Mouse (Mus musculus) embryonic facial prominence, embryonic 12.5 days (tissue): Measurements from ENCODE around the gene Tomm20l. TPM values are rescaled to one million over a fixed set of nuclear protein-coding genes. Genes with fewer than 3 reads are reported as not detected.

Source experiments
- ATAC-seq: fragments of 200-750 bp; cut with Nextera tagmentation; 2 replicates; pipeline ENCODE4 v1.8.0; 2017; ENCODE audit not compliant: insufficient number of reproducible peaks, insufficient read depth, low FRiP score, low TSS enrichment
- H3K27ac ChIP-seq: fragments of 300-500 bp; sonication (generic); 2 replicates; pipeline ENCODE4 v1.5.1; 2016; ENCODE audit warnings: mild to moderate bottlenecking
- H3K27me3 ChIP-seq: fragments of 300-500 bp; sonication (generic); 2 replicates; pipeline ENCODE4 v1.6.1; 2016; ENCODE audit warnings: mild to moderate bottlenecking, moderate library complexity
- H3K36me3 ChIP-seq: fragments of 300-500 bp; sonication (generic); 2 replicates; pipeline ENCODE4 v1.6.1; 2016; ENCODE audit warnings: mild to moderate bottlenecking
- H3K4me1 ChIP-seq: fragments of 300-500 bp; sonication (generic); 2 replicates; pipeline ENCODE4 v1.6.1; 2016
- H3K4me2 ChIP-seq: fragments of 300-500 bp; sonication (generic); replicated peaks from 2 replicates; pipeline ENCODE4 v1.6.1; 2016; ENCODE audit warnings: mild to moderate bottlenecking, moderate library complexity
- H3K4me3 ChIP-seq: fragments of 300-500 bp; sonication (generic); 2 replicates; pipeline ENCODE4 v1.5.1; 2016; ENCODE audit warnings: mild to moderate bottlenecking
- H3K9ac ChIP-seq: fragments of 300-500 bp; sonication (generic); 2 replicates; pipeline ENCODE4 v1.6.1; 2016; ENCODE audit warnings: mild to moderate bottlenecking, moderate library complexity
- H3K9me3 ChIP-seq: fragments of 300-500 bp; sonication (generic); 2 replicates; pipeline ENCODE4 v1.6.1; 2016; ENCODE audit warnings: mild to moderate bottlenecking, moderate library complexity
- WGBS: fragments of 180-500 bp; shearing (Covaris S2); methylation state at CpG from one replicate; pipeline ENCODE4 v1.1.7; 2016; 5-methylcytosine and 5-hydroxymethylcytosine counted together
- polyA plus RNA-seq: library from polyadenylated mRNA; unstranded; fragments of >200 nt; fragmentation: Nextera tagmentation; extraction: Ambion mirVana; gene quantifications from 2 replicates; pipeline ENCODE4 v1.2.1, GENCODE M21; 2016

The Tomm20l gene
- polyA plus RNA-seq, 1 experiment from 2014 or later: not detected

- WGBS: 94% methylated on average over 9 of the region's 9 CpGs
- no peak for ATAC-seq
- Histone ChIP-seq H3K4me2 (no peak overlapping the region), H3K4me3 (no peak overlapping the region), H3K4me1 (0 out of 2 replicates have a peak, but pooled peaks cover 3% of the 10 kb centered on the region), H3K9ac (no peak overlapping the region), H3K9me3 (no peaks in the 10 kb centered on the region), H3K27me3 (no peaks in the 10 kb centered on the region), H3K36me3 (peaks cover 33% of the 10 kb centered on the region), H3K27ac (no peak overlapping the region)
Observed at GRCm38 (mm10) chr12:71123286-71123685, 12.1 kb downstream of the Tomm20l start.

GRCm38 (mm10) chr12:71135581-71135980 lies 24.4 kb downstream of the Tomm20l start:
- Histone ChIP-seq H3K36me3 (peaks cover 28% of the 10 kb centered on the region), H3K9ac (peak overlapping the region; percentile 24; the same call in 1 of the 2 replicates), H3K9me3 (no peaks in the 10 kb centered on the region), H3K4me3 (peak overlapping the region; percentile 98), H3K27ac (no peak overlapping the region), H3K4me2 (peak overlapping the region; percentile 78), H3K27me3 (no peaks in the 10 kb centered on the region), H3K4me1 (peaks cover 16% of the 10 kb centered on the region; the same call in 1 of the 2 replicates)
- 26% methylated on average over 5 of the region's 5 CpGs for WGBS
- no peak for ATAC-seq

- WGBS: under 1% methylated on average over 52 of the region's 52 CpGs
- H3K27me3 ChIP-seq: no peaks in the 10 kb centered on the region
- peaks cover 30% of the 10 kb centered on the region for H3K36me3 ChIP-seq
- H3K9me3 ChIP-seq: no peaks in the 10 kb centered on the region
- H3K4me2 ChIP-seq: peak within 1 kb of the TSS; percentile 88
- peaks cover 16% of the 10 kb centered on the region; the same call in 1 of the 2 replicates for H3K4me1 ChIP-seq
- peak within 1 kb of the TSS; percentile 94 for H3K9ac ChIP-seq
- ATAC-seq: peak; percentile 76; the same call in 1 of the 2 replicates
- H3K27ac ChIP-seq: peak within 1 kb of the TSS; percentile 83
- H3K4me3 ChIP-seq: peak within 1 kb of the TSS; percentile 98
Observed at GRCm38 (mm10) chr12:71136130-71136973, 25.1 kb downstream of the Tomm20l start, which contains the start of the genes Timm9 and 2700049A03Rik. Timm9 (minus strand) TSS chr12:71136684. 2700049A03Rik (plus strand) TSS chr12:71136848.

- Histone ChIP-seq H3K9me3 (no peaks in the 10 kb centered on the region), H3K9ac (peak overlapping the region; percentile 94), H3K36me3 (peaks cover 30% of the 10 kb centered on the region), H3K4me2 (peak overlapping the region; percentile 88), H3K27ac (peak overlapping the region; percentile 83), H3K27me3 (no peaks in the 10 kb centered on the region), H3K4me3 (peak overlapping the region; percentile 98), H3K4me1 (peaks cover 16% of the 10 kb centered on the region; the same call in 1 of the 2 replicates)
- under 1% methylated on average over 30 of the region's 30 CpGs for WGBS
- ATAC-seq: peak; percentile 80; the same call in 1 of the 2 replicates
Observed at GRCm38 (mm10) chr12:71136974-71137491, 25.8 kb downstream of the Tomm20l start.

GRCm38 (mm10) chr12:71137686-71138085 lies 26.5 kb downstream of the Tomm20l start:
- peak overlapping the region; percentile 98 for H3K4me3 ChIP-seq
- no peaks in the 10 kb centered on the region for H3K27me3 ChIP-seq
- H3K4me1 ChIP-seq: peaks cover 16% of the 10 kb centered on the region; the same call in 1 of the 2 replicates
- H3K9ac ChIP-seq: peak overlapping the region; percentile 66
- peaks cover 31% of the 10 kb centered on the region for H3K36me3 ChIP-seq
- H3K9me3 ChIP-seq: no peaks in the 10 kb centered on the region
- no peak overlapping the region for H3K27ac ChIP-seq
- no peak for ATAC-seq
- H3K4me2 ChIP-seq: peak overlapping the region; percentile 88
- WGBS: 5% methylated on average over 11 of the region's 11 CpGs

- 79% methylated on average over 5 of the region's 5 CpGs for whole genome bisulfite sequencing
Observed at GRCm38 (mm10) chr12:71139258-71139828, 28.1 kb downstream of the Tomm20l start.

GRCm38 (mm10) chr12:71141189-71141588 lies 30.0 kb downstream of the Tomm20l start:
- no peak overlapping the region for H3K4me2 ChIP-seq
- no peak overlapping the region for H3K4me3 ChIP-seq
- no peaks in the 10 kb centered on the region for H3K9me3 ChIP-seq
- peaks cover 12% of the 10 kb centered on the region; the same call in 1 of the 2 replicates for H3K4me1 ChIP-seq
- peaks cover 61% of the 10 kb centered on the region for H3K36me3 ChIP-seq
- no peaks in the 10 kb centered on the region for H3K27me3 ChIP-seq
- no peak overlapping the region for H3K9ac ChIP-seq
- no peak for ATAC-seq
- no peak overlapping the region for H3K27ac ChIP-seq

More at GRCm38 (mm10) chr12:71139258-71139828, 28.1 kb downstream of the Tomm20l start:
- Histone ChIP-seq H3K9me3 (no peaks in the 10 kb centered on the region), H3K27me3 (no peaks in the 10 kb centered on the region), H3K27ac (no peak overlapping the region), H3K9ac (no peak overlapping the region), H3K4me2 (peak overlapping the region; percentile 88; the same call in 1 of the 2 replicates), H3K36me3 (peaks cover 43% of the 10 kb centered on the region), H3K4me1 (peaks cover 16% of the 10 kb centered on the region; the same call in 1 of the 2 replicates), H3K4me3 (no peak overlapping the region)
- ATAC-seq: no peak

- Histone ChIP-seq H3K4me1 (no peaks in the 10 kb centered on the region), H3K36me3 (peaks cover 71% of the 10 kb centered on the region), H3K4me3 (no peak overlapping the region), H3K9me3 (no peaks in the 10 kb centered on the region), H3K9ac (no peak overlapping the region), H3K27ac (no peak overlapping the region), H3K27me3 (no peaks in the 10 kb centered on the region), H3K4me2 (no peak overlapping the region)
- ATAC-seq: no peak
- WGBS: 77% methylated on average over 3 of the region's 3 CpGs
Observed at GRCm38 (mm10) chr12:71147641-71148040, 36.4 kb downstream of the Tomm20l start.

GRCm38 (mm10) chr12:71148801-71149200 lies 37.6 kb downstream of the Tomm20l start:
- H3K4me3 ChIP-seq: no peak overlapping the region
- H3K4me1 ChIP-seq: no peaks in the 10 kb centered on the region
- peaks cover 70% of the 10 kb centered on the region for H3K36me3 ChIP-seq
- H3K27me3 ChIP-seq: no peaks in the 10 kb centered on the region
- H3K4me2 ChIP-seq: no peak overlapping the region
- H3K9ac ChIP-seq: no peak overlapping the region
- no peak overlapping the region for H3K27ac ChIP-seq
- H3K9me3 ChIP-seq: no peaks in the 10 kb centered on the region
- 96% methylated on average over 9 of the region's 9 CpGs for WGBS
- ATAC-seq: no peak

- WGBS: 89% methylated on average over 6 of the region's 6 CpGs
- no peak overlapping the region for H3K4me2 ChIP-seq
- no peak overlapping the region for H3K4me3 ChIP-seq
- H3K4me1 ChIP-seq: no peaks in the 10 kb centered on the region
- no peak for ATAC-seq
- no peak overlapping the region for H3K27ac ChIP-seq
- no peak overlapping the region for H3K9ac ChIP-seq
- H3K27me3 ChIP-seq: no peaks in the 10 kb centered on the region
- peaks cover 72% of the 10 kb centered on the region for H3K36me3 ChIP-seq
- H3K9me3 ChIP-seq: no peaks in the 10 kb centered on the region
Observed at GRCm38 (mm10) chr12:71149456-71149855, 38.2 kb downstream of the Tomm20l start.

GRCm38 (mm10) chr12:71150167-71150566 lies 38.9 kb downstream of the Tomm20l start:
- H3K9ac ChIP-seq: no peak overlapping the region
- ATAC-seq: no peak
- no peak overlapping the region for H3K4me3 ChIP-seq
- H3K36me3 ChIP-seq: peaks cover 71% of the 10 kb centered on the region
- no peaks in the 10 kb centered on the region for H3K27me3 ChIP-seq
- no peaks in the 10 kb centered on the region for H3K4me1 ChIP-seq
- H3K4me2 ChIP-seq: no peak overlapping the region
- 94% methylated on average over 8 of the region's 8 CpGs for WGBS
- H3K27ac ChIP-seq: no peak overlapping the region
- H3K9me3 ChIP-seq: no peaks in the 10 kb centered on the region
